Mouse (Mus musculus): ENCODE data around the gene Fh1.

Fh1 gene

GRCm38 (mm10) chr1:175619814-175620431, 5.5 kb downstream of the Fh1 start, which contains the start of gene Kmo:
Gene Kmo (plus strand): TSS chr1:175620381.
- no peak for DNase-seq (ENCODE audit: low read depth, low spot score)

DNA sequence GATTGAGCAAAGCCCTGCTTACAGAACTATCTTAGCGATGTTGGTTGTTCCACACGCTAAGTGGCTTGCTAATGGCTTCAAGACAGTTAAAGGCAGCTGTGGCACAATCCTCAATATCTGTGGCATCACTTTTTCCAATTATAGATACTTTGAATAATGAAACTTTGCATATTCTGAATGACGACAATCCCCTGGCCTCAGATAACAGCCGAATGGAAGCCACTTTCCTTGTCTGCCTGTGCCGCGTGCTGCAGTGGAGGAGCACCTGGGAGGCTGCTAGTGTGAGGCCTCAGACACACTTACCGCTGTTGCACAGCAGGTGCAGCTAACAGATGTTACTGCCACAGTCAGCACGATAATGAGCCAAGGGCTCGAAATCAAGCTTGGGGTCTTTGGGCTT, 10.4 kb downstream of the Fh1 start:
- no peak for DNase-seq (ENCODE audit: low read depth, low spot score)

GRCm38 (mm10) chr1:175608708-175609107, 16.7 kb downstream of the Fh1 start:
- DNase-seq (ENCODE audit: low read depth, low spot score), result no peak

DNA sequence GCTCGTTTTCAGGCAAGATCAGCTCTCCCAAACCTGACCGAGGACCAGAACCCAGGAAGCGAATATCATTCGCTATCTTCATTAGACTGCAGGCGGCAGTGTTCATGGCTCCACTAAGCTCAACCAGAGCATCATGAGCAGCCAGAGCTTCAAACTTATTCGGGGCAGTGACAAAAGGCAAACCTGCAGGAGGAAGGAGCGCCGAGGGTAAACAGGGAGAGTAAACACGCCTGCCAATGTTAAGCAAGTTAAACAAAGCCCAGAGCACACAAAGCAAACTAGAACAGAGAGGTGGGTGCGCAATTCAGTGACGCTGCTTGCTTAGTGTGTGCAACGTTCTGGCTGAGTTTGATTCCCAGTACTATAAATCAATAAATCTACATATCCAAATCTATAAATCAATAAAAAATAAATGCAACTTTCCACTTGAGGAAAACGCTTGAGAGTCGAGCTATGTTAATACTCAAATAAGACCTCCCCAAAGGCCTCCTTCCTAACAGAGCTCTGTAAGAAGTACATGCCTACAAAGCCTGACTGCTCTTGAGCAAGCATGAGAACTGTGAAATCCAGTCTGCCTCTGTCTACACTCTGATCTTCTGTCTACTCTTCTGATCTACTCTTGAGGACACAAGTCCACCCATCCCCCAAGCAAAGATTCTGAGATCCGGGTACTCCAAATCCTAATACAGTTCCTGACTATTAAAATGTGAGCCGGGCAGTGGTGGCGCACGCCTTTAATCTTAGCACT, 17.4 kb downstream of the Fh1 start:
- no peak for DNase-seq (ENCODE audit: low read depth, low spot score)

DNA sequence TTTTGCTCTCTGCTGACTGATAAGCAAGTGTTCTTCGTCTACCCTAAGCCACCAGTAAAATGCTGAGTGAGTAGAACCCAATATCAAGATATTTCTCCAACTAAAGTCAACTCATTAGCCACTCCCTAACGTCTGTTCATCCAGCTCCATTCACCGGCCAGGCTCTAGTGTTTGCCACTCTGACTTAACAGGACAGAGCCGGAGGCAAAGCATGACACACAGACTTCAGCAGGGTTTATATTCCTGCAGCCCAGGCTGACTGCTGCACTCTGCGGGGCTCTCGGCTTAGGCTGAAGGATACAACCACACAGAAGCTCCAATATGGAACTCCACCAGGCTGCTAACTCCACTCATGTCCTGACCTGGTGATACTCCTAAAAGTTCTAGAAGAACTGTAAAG, 18.1 kb downstream of the Fh1 start:
- no peak for DNase-seq (ENCODE audit: low read depth, low spot score)

- DNase-seq (ENCODE audit: low read depth, low spot score), result no peak
These were observed 22.0 kb downstream of the Fh1 start for GRCm38 (mm10) chr1:175603390-175603789.

- no peak for DNase-seq (ENCODE audit: low read depth, low spot score)
These were observed 23.2 kb downstream of the Fh1 start for GRCm38 (mm10) chr1:175602231-175602630.

DNA sequence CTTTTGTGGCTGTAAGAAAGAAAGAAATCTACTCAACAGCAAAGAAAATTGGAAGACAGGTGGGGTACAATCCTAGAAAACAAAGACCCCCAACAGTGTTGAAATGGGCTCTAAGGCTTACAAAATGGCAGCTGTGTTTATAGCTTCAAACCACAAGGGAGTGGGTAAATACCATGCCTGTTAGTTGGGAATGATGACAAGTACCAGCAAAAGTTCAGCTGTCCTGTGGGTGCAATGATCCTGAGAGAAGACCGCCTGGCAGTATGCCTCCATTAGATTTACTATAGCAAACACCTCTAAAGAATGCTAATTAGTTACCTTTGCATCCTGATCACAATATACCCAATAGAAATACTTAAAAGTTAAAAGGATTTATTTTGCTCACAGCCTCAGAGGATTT, 32.6 kb downstream of the Fh1 start:
- no peak for DNase-seq (ENCODE audit: low read depth, low spot score)

DNA sequence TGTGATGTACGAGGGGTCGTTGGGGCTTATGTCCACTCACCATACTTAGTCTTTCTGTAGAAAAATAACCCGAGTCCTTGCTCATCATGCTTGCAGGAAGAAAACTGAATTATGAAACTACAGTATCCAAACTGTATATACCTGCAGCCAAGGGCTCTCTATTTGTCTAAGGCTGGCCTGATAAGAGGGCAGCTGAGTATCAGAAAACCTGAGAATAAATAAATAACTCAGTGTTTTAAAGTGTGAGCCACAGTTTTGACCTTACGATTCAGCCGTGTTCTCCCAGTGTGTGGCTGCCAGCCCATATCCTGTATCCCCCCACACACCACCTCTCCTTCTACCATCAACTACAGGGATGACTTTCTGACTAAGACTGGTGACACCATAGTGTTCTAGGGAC, 38.8 kb downstream of the Fh1 start:
- no peak for DNase-seq (ENCODE audit: low read depth, low spot score)

- no peak for DNase-seq (ENCODE audit: low read depth, low spot score)
These were observed 40.2 kb downstream of the Fh1 start for GRCm38 (mm10) chr1:175585267-175585666.

DNA sequence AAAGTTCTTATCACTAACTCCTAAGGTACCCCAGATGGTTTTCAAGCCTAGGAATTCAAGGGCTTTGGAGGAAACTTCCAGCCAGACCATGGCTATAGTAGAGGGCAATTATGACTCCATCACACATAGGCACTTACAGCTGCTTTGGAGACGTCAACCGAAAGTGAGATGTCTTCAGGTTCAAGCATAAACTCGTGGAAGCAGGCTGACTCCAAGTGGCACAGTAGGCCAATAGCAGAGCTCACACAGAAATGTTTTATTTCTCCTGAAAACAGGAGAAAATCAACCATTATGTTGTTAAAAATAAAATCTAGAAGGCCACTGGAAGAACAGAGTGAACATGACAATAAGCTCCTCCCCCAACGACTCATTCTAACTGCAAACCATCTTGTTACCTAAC, 42.6 kb downstream of the Fh1 start:
- no peak for DNase-seq (ENCODE audit: low read depth, low spot score)

- DNase-seq (ENCODE audit: low read depth, low spot score), result no peak
These were observed 45.1 kb downstream of the Fh1 start for GRCm38 (mm10) chr1:175580346-175580745.

DNA sequence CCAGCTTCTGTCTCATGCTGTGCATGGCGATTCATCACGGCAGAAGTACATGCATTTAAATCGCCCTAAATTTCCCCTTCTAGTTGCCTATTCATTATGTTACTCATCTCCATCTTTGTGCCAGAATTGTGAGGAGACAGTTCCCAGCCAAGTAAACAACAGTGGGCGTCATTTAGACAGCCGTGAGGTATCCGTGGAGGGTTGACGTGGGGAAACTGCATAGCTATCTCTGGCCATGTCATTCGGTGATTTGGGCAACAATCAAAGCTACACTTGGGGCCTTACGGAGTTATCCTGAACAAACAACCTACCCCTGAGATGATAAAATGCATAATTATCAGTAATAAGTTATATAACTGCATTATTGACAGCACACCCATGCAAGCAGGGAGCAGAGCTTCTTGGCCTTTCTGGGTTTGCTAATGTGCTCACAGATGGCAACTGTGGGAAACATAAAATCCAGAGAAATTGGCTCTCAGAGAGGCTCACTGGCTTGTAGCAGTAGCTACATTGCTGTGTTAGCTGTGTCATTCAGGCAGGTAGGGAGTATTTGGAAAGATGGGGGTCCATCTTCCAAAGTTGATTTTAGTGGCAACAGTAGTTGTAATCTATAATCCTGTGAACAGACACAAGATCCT, 45.7 kb downstream of the Fh1 start:
- DNase-seq (ENCODE audit: low read depth, low spot score), result no peak

DNA sequence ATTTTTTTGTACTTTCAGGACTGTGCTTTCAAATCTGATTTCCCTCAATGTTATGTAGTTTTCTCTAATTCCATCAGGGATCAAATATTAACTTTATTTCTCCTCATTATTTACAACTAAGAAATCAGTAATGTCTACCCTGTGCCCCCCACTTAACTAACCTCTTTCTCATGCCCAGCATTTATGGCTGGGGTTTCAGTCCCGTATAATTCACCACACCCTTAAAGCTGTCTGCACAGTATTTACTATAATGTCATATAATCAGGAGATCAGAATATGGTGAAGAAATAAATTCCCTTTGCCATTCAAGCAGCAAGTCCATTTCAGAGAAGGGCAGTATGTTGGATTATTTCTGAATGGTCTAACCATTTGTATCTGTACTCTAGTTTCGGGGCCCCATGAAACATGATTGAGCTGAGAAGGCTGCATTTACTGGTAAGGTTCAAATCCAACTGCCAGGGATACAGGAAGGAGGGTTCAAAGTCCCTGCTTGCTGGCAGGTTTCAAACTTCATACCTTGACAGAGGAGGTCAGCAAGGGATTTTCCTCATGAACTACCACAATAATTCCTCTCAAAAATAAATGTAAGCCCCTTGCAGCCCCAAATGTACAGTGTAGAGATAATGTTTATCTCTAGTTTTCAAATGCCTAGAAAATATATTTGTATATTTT, 46.9 kb downstream of the Fh1 start:
- DNase-seq (ENCODE audit: low read depth, low spot score), result no peak

- no peak for DNase-seq (ENCODE audit: low read depth, low spot score)
These were observed 51.3 kb downstream of the Fh1 start for GRCm38 (mm10) chr1:175574129-175574528.

DNA sequence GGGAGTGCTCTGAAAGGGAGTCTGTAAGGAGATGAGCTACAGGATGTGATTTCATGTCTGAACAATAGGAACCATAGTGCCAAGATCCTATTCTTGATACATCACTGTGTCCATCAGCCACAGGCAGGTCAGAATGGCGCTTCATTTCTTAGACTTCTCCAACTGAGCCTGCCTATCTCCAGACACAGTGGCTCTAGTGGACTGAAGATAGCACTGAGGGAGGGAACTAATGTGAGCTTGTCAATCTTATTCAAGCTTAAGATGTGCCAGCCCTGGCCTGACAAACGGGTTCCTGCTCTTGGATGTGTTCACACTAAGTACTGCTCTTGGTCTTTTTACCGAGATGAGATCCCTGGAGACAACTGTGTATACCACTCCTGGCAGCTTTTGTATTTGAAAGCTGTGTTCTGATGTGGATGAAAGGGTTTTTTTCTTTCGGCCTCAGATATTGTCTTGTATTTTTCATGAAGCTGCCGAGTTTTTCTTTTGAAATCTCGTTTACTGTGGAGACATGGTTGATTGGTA, 59.8 kb downstream of the Fh1 start:
- no peak for DNase-seq (ENCODE audit: low read depth, low spot score)

GRCm38 (mm10) chr1:175564321-175564720, 61.1 kb downstream of the Fh1 start:
- DNase-seq (ENCODE audit: low read depth, low spot score), result peak; percentile 47

DNA sequence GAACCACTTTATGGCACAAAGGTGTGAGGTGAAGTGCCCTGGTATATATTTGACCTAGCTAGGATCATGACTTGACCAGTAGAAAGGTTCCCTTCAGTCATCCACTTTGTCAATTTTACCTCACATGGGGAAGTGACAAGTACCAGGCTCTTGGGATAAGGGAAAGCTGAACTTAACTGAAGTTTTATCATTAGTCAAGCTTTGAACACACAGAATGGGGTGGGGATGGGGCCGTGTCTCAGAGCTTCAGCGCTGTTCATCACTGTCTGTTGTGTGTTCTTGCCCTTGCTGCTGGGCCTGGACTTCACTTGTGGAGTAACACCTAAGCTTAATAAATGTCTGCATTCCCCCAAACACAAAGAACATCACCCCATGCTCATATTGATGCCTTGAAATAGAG, 63.1 kb downstream of the Fh1 start:
- DNase-seq (ENCODE audit: low read depth, low spot score), result no peak

DNA sequence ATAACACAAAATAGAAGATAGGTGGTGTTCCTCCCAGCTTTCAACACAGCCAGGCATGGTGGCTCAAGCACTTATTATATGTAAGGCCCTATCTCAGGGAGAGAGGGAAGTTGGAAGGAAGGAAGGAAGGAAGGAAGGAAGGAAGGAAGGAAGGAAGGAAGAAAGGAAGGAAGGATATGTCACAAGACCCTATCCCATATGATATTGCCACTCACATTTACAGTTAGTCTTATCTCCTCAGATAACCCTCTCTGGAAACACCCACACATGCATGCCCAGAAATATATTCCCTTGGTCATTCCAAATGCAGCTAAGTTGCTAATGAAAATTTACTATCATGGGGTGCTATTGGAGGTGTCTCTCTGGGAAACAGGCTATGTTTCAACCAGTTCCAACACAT, 63.6 kb downstream of the Fh1 start:
- no peak for DNase-seq (ENCODE audit: low read depth, low spot score)

GRCm38 (mm10) chr1:175554641-175555040, 70.8 kb downstream of the Fh1 start:
- DNase-seq (ENCODE audit: low read depth, low spot score), result no peak

- no peak for DNase-seq (ENCODE audit: low read depth, low spot score)
These were observed 73.0 kb downstream of the Fh1 start for GRCm38 (mm10) chr1:175552474-175552873.

DNA sequence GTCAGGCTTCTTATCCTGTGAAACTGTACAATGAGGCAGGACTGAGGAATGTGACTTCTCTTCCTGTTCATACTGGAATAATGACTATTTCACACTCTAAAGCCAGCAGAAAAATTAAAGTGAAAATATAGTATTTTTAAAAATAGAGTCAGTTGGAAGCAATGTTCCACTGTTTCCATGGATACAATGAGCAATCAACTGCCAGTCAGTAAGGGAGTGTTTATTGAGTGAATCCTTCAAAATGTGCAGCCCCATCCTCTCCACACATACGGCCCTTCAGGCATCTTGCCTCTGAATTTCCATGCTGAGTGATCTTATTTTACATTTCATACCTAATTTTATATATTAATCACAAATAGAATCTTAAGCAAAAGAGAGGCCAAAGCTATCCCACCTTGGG, 74.8 kb downstream of the Fh1 start:
- DNase-seq (ENCODE audit: low read depth, low spot score), result no peak
